Mouse (Mus musculus): Measurements from ENCODE around the gene Cyb561d2. TPM values are rescaled to one million over a fixed set of nuclear protein-coding genes. Genes with fewer than 3 reads are reported as not detected.

Cyb561d2 gene
- total and polyA plus RNA-seq, 3 experiments: 23.8 to 37.8 (median 35.7) TPM

- in situ Hi-C loops (cut with MboI; ENCODE audit: low pct_ligation_motif_present, low pct_unique_long_range_greater_than_20kb, low sequenced_read_pairs): no loop called here
- Histone ChIP-seq H3K4me2 (ENCODE audit: insufficient read depth, low read depth, poor library complexity, severe bottlenecking) (peak overlapping the region; percentile 90), H3K27me3 (replicated peaks) (no peaks in the 10 kb centered on the region), H3K79me2 (replicated peaks; ENCODE audit: control insufficient read depth, extremely low read depth, insufficient read depth, poor library complexity, severe bottlenecking) (peaks cover 29% of the 10 kb centered on the region), H3K4me1 (ENCODE audit: control insufficient read depth in 1 of 2, insufficient read depth in 2 of 2) (peaks cover 10 to 22% of the 10 kb centered on the region in 2 experiments), H3K36me3 (replicated peaks in 1 of 2; ENCODE audit: control insufficient read depth in 1 of 2, insufficient read depth in 1 of 2, low read length in 1 of 2) (peaks cover 36 to 58% of the 10 kb centered on the region in 2 experiments), H3K4me3 (replicated peaks in 1 of 3; ENCODE audit: low read depth in 2 of 3, low read length in 2 of 3, poor library complexity in 1 of 3) (peak overlapping the region in 1 of 3 experiments; percentile 91), H3K9ac (ENCODE audit: insufficient read depth, low read depth) (peak overlapping the region; percentile 77; the same call in 1 of the 2 replicates), H3K27ac (ENCODE audit: insufficient read depth, low read depth) (no peak overlapping the region), H3K9me3 (replicated peaks; ENCODE audit: low read length) (no peaks in the 10 kb centered on the region)
- no peak for DNase-seq (ENCODE audit: extremely low read depth)
- dilution Hi-C loops (cut with MboI; ENCODE audit: extremely low pct_ligation_motif_present, extremely low pct_unique_long_range_greater_than_20kb, low sequenced_read_pairs): no loop called here
- TF ChIP-seq MAX (IDR thresholded peaks at IDR 0.05; ENCODE audit: low read length): no peak
- no peak for TF ChIP-seq SMC3 (IDR thresholded peaks at IDR 0.05; ENCODE audit: low read depth, low read length)
- TF ChIP-seq MEF2A (IDR thresholded peaks at IDR 0.05; ENCODE audit: borderline replicate concordance, low read depth, low read length): no peak
- no peak for TF ChIP-seq TBP (conservative IDR thresholded peaks at IDR 0.05; ENCODE audit: low read depth, low read length)
- no peak for TF ChIP-seq SIN3A (IDR thresholded peaks at IDR 0.05; ENCODE audit: low read length)
- TF ChIP-seq MXI1 (IDR thresholded peaks at IDR 0.05; ENCODE audit: low read depth, low read length): no peak
- TF ChIP-seq ZMIZ1 (IDR thresholded peaks at IDR 0.05; ENCODE audit: low read depth, low read length): no peak
- TF ChIP-seq RCOR1 (conservative IDR thresholded peaks at IDR 0.05; ENCODE audit: low read depth, low read length): no peak
- no peak for TF ChIP-seq GABPA (IDR thresholded peaks at IDR 0.05; ENCODE audit: insufficient replicate concordance, low read depth, low read length)
- TF ChIP-seq USF1 (IDR thresholded peaks at IDR 0.05; ENCODE audit: low read depth, low read length): no peak
- TF ChIP-seq ZKSCAN1 (IDR thresholded peaks at IDR 0.05; ENCODE audit: borderline replicate concordance, low read depth, low read length): no peak
- no peak for TF ChIP-seq TCF12 (IDR thresholded peaks at IDR 0.05; ENCODE audit: low read depth, low read length)
- no peak for TF ChIP-seq NRF1 (IDR thresholded peaks at IDR 0.05; ENCODE audit: low read depth, low read length)
- TF ChIP-seq CHD1 (IDR thresholded peaks at IDR 0.05; ENCODE audit: low read depth, low read length): no peak
- no peak; the same call in 1 of the 2 replicates for TF ChIP-seq ELF1 (IDR thresholded peaks at IDR 0.05; ENCODE audit: low read depth, low read length)
- no peak for TF ChIP-seq CHD2 (IDR thresholded peaks at IDR 0.05; ENCODE audit: low read length)
- no peak for TF ChIP-seq EP300 (IDR thresholded peaks at IDR 0.05; ENCODE audit: low read length)
- no peak for TF ChIP-seq BHLHE40 (IDR thresholded peaks at IDR 0.05; ENCODE audit: low read depth, low read length)
- no peak for TF ChIP-seq IRF4 (IDR thresholded peaks at IDR 0.05; ENCODE audit: low read depth, low read length)
- no peak for TF ChIP-seq HCFC1 (IDR thresholded peaks at IDR 0.05; ENCODE audit: low read depth, low read length)
Measured at GRCm38 (mm10) chr9:107556346-107556745, 14.4 kb upstream of the Cyb561d2 start.

GRCm38 (mm10) chr9:107555701-107556100, 13.7 kb upstream of the Cyb561d2 start:
- peaks cover 10 to 27% of the 10 kb centered on the region in 2 experiments for H3K4me1 ChIP-seq (ENCODE audit: control insufficient read depth in 1 of 2, insufficient read depth in 2 of 2)
- peaks cover 29% of the 10 kb centered on the region for H3K79me2 ChIP-seq (replicated peaks; ENCODE audit: control insufficient read depth, extremely low read depth, insufficient read depth, poor library complexity, severe bottlenecking)
- in situ Hi-C loops (cut with MboI; ENCODE audit: low pct_ligation_motif_present, low pct_unique_long_range_greater_than_20kb, low sequenced_read_pairs): no loop called here
- peak overlapping the region; percentile 77 for H3K9ac ChIP-seq (ENCODE audit: insufficient read depth, low read depth)
- no peaks in the 10 kb centered on the region for H3K9me3 ChIP-seq (replicated peaks; ENCODE audit: low read length)
- H3K27ac ChIP-seq (ENCODE audit: insufficient read depth, low read depth): no peak overlapping the region
- H3K4me2 ChIP-seq (ENCODE audit: insufficient read depth, low read depth, poor library complexity, severe bottlenecking): peak overlapping the region; percentile 90
- DNase-seq (ENCODE audit: extremely low read depth): no peak
- H3K36me3 ChIP-seq (replicated peaks in 1 of 2; ENCODE audit: control insufficient read depth in 1 of 2, insufficient read depth in 1 of 2, low read length in 1 of 2): peaks cover 32 to 58% of the 10 kb centered on the region in 2 experiments
- dilution Hi-C loops (cut with MboI; ENCODE audit: extremely low pct_ligation_motif_present, extremely low pct_unique_long_range_greater_than_20kb, low sequenced_read_pairs): no loop called here
- peak overlapping the region; percentile 69 to 91 (median 83) for H3K4me3 ChIP-seq (replicated peaks in 1 of 3; ENCODE audit: low read depth in 2 of 3, low read length in 2 of 3, poor library complexity in 1 of 3)
- TF ChIP-seq CHD1 (IDR thresholded peaks at IDR 0.05; ENCODE audit: low read depth, low read length) (no peak), SMC3 (IDR thresholded peaks at IDR 0.05; ENCODE audit: low read depth, low read length) (no peak), BHLHE40 (IDR thresholded peaks at IDR 0.05; ENCODE audit: low read depth, low read length) (no peak), USF2 (conservative IDR thresholded peaks at IDR 0.05; ENCODE audit: low read depth, low read length) (no peak), MEF2A (IDR thresholded peaks at IDR 0.05; ENCODE audit: borderline replicate concordance, low read depth, low read length) (no peak), GABPA (IDR thresholded peaks at IDR 0.05; ENCODE audit: insufficient replicate concordance, low read depth, low read length) (no peak), NRF1 (IDR thresholded peaks at IDR 0.05; ENCODE audit: low read depth, low read length) (no peak), JUN (IDR thresholded peaks at IDR 0.05; ENCODE audit: insufficient read depth, low read depth, low read length) (no peak), POLR2A (IDR thresholded peaks at IDR 0.05; ENCODE audit: low read depth, low read length) (no peak), ZNF384 (IDR thresholded peaks at IDR 0.05; ENCODE audit: low read depth, low read length) (no peak), POLR2AphosphoS2 (IDR thresholded peaks at IDR 0.05; ENCODE audit: low read depth, low read length) (no peak), NELFE (IDR thresholded peaks at IDR 0.05; ENCODE audit: low read depth, low read length) (no peak)
- H3K27me3 ChIP-seq (replicated peaks): no peaks in the 10 kb centered on the region

Data from CH12.LX (cell line).